Mouse (Mus musculus) MEL-GATA-1-ER (cell line): ENCODE results near the gene Csgalnact2.
A peak's percentile ranks its signal among the peaks of the same experiment; 100 is the strongest.

Experiments used
- DNase-seq: peaks from one replicate; pipeline ENCODE4 v3.0.0-alpha.2; 2012; ENCODE audit warnings: low read depth; ENCODE audit errors: extremely low read depth

Csgalnact2 gene

GRCm38 (mm10) chr6:118137148-118137547 is 1.8 kb downstream of the Csgalnact2 start:
- DNase-seq = peak; percentile 74

GRCm38 (mm10) chr6:118134461-118134860 is 4.5 kb downstream of the Csgalnact2 start:
- DNase-seq = no peak

- no peak for DNase-seq
These were observed 8.9 kb downstream of the Csgalnact2 start for GRCm38 (mm10) chr6:118130022-118130421.

- peak; percentile 83 for DNase-seq
These were observed 11.0 kb downstream of the Csgalnact2 start for GRCm38 (mm10) chr6:118127827-118128487.

GRCm38 (mm10) chr6:118127198-118127597 is 11.7 kb downstream of the Csgalnact2 start:
- DNase-seq = peak; percentile 55

- no peak for DNase-seq
These were observed 12.4 kb downstream of the Csgalnact2 start for GRCm38 (mm10) chr6:118126577-118126976.

GRCm38 (mm10) chr6:118122767-118123166 is 16.2 kb downstream of the Csgalnact2 start:
- no peak for DNase-seq

GRCm38 (mm10) chr6:118111810-118112209 is 27.1 kb downstream of the Csgalnact2 start:
- no peak for DNase-seq

- DNase-seq = no peak
These were observed 39.6 kb downstream of the Csgalnact2 start for GRCm38 (mm10) chr6:118099311-118099802.

- no peak for DNase-seq
These were observed 41.1 kb downstream of the Csgalnact2 start for GRCm38 (mm10) chr6:118097765-118098365.

- no peak for DNase-seq
These were observed 48.1 kb downstream of the Csgalnact2 start for GRCm38 (mm10) chr6:118090827-118091226.

GRCm38 (mm10) chr6:118088750-118089440 is 50.0 kb downstream of the Csgalnact2 start:
- no peak for DNase-seq

GRCm38 (mm10) chr6:118087955-118088354 is 51.0 kb downstream of the Csgalnact2 start:
- no peak for DNase-seq

GRCm38 (mm10) chr6:118084596-118084995 is 54.3 kb downstream of the Csgalnact2 start:
- DNase-seq = no peak

GRCm38 (mm10) chr6:118083608-118084007 is 55.3 kb downstream of the Csgalnact2 start:
- no peak for DNase-seq

- no peak for DNase-seq
These were observed 56.6 kb downstream of the Csgalnact2 start for GRCm38 (mm10) chr6:118082384-118082783.

- DNase-seq = peak; percentile 20
These were observed 58.2 kb downstream of the Csgalnact2 start for GRCm38 (mm10) chr6:118080711-118081110.

- DNase-seq = no peak
These were observed 59.0 kb downstream of the Csgalnact2 start for GRCm38 (mm10) chr6:118079762-118080465.

GRCm38 (mm10) chr6:118079292-118079691 is 59.6 kb downstream of the Csgalnact2 start:
- DNase-seq = no peak

GRCm38 (mm10) chr6:118078751-118079150 is 60.2 kb downstream of the Csgalnact2 start:
- DNase-seq = no peak

- DNase-seq = no peak
These were observed 61.5 kb downstream of the Csgalnact2 start for GRCm38 (mm10) chr6:118077421-118077820.

- DNase-seq = no peak
These were observed 62.2 kb downstream of the Csgalnact2 start for GRCm38 (mm10) chr6:118076748-118077147.
